Comparison of ENCODE assay signal across 20 mouse cellular contexts in the genomic region with DNA sequence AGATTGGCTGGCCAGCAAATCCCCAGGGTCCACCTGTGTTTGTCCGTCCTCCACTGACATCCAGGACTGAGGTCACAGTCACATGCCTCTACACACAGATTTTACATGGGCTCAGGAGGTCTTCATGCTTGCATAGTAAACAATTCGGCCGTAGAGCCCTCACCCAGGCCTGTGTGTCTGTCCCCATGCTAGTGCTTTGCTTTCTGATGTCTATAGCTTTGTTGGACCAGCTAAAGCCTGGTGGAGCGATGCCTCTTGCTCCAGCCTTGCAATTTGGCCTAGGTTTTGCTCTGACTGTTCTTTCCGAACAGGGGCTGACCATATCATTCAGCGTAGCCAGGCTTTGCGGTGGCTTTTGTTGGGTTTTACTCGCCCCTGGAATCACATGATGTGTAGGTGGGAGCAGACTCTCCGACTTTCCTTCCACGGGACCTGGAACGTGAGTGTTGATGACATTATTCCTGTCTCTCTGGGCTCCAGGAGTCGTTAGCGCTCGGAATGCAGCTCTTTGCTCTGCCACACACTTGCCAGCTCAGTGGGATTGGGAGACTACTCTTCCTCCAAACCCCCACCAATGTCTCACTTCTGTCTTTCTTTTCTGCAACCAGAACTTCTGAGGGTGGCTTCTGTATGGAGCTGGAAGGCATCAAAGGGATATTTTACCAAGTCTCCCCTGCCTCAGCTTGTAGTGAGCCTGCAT.
DNase-seq lines count a peak whose midpoint lies in the region; ATAC-seq lines count a peak whose summit lies in the region.
"Had no signal": no experiment of that assay in that cellular context is flagged by ENCODE, and none has a peak within 500 bp of the region (broad histone marks: within the 10 kb centered on the region; RNA-seq: fewer than 3 reads in every experiment).

No protein-coding gene starts in this region.

- ATAC-seq in megakaryocyte progenitor cell, adult 5-6 weeks (replicated peaks; ENCODE audit: poor library complexity), result no peak
- ATAC-seq: activated CD4-positive, CD25-positive, alpha-beta regulatory T cell, adult 4 months; forebrain, embryonic 13.5 days; inflammation-experienced regulatory T-cells, adult 6 months; liver, embryonic 12.5 days had no signal

- peak; percentile 8 to 36 for DNase-seq in left cerebral cortex, adult 18-20 months (ENCODE audit: low spot score in 2 of 2)
- DNase-seq in left cerebral cortex, adult 11 months (ENCODE audit: low spot score), result no peak
- peak; percentile 3 to 43 for DNase-seq in left cerebral cortex, adult 8-10 months (ENCODE audit: low spot score in 2 of 2)
- peak; percentile 21 to 22 for DNase-seq in right cerebral cortex, adult 2 months (ENCODE audit: low spot score in 2 of 2)
- DNase-seq in embryo, embryonic 10 days (ENCODE audit: low spot score), result no peak
- DNase-seq in cerebellum, adult 9-11 months, result no peak
- DNase-seq: adrenal gland, adult 8-10 months; cerebellum, adult 18-20 months; cerebellum, postnatal 25 days; gastrocnemius, postnatal 14 days; heart, adult 2 months; heart, postnatal 4 days; kidney, adult 2 months; lung, adult 18-20 months; lung, postnatal 10 days had no signal

Comparison
In these comparisons a context has a peak if more than half of its experiments do, and no peak if none do; other contexts are left out.
1. DNase-seq: peak in left cerebral cortex, adult 18-20 months (2 of 2), left cerebral cortex, adult 8-10 months (2 of 2) and right cerebral cortex, adult 2 months (2 of 2); none in left cerebral cortex, adult 11 months (single experiment), embryo, embryonic 10 days (single experiment) and cerebellum, adult 9-11 months (single experiment).